Mouse (Mus musculus) granulocyte monocyte progenitor cell, adult 5-6 weeks (primary cell): ENCODE data around the gene Shank2. TPM values are rescaled to one million over a fixed set of nuclear protein-coding genes. Genes with fewer than 3 reads are reported as not detected.

Experiments used
- ATAC-seq: replicated peaks from 2 replicates; pipeline ENCODE4 v1.8.0; 2016; ENCODE audit warnings: mild to moderate bottlenecking, moderate TSS enrichment, inconsistent platforms; ENCODE audit not compliant: poor library complexity, severe bottlenecking
- total RNA-seq, 2 experiments: library from RNA; stranded (forward) in 1 of 2; stranded (reverse) in 1 of 2; fragments of 200-712, 200-1000 nt in 1 of 2; fragments of >200 nt in 1 of 2; fragmentation: Nextera tagmentation in 1 of 2; gene quantifications; 2 replicates each; pipeline ENCODE4 v1.2.3; 2014 to 2017

Gene Shank2
- total RNA-seq, 2 experiments from 2014 or later, result not detected

GRCm38 (mm10) chr7:144250791-144251190, 249.1 kb downstream of the Shank2 start:
- ATAC-seq, result no peak

- ATAC-seq, result no peak
These were observed 249.5 kb downstream of the Shank2 start for GRCm38 (mm10) chr7:144251250-144251649.

GRCm38 (mm10) chr7:144254674-144255246, 253.0 kb downstream of the Shank2 start:
- ATAC-seq, result no peak

GRCm38 (mm10) chr7:144257821-144258220, 256.1 kb downstream of the Shank2 start:
- ATAC-seq, result no peak

GRCm38 (mm10) chr7:144258332-144258731, 256.6 kb downstream of the Shank2 start:
- ATAC-seq, result no peak

- no peak for ATAC-seq
These were observed 260.9 kb downstream of the Shank2 start for GRCm38 (mm10) chr7:144262666-144263065.

DNA sequence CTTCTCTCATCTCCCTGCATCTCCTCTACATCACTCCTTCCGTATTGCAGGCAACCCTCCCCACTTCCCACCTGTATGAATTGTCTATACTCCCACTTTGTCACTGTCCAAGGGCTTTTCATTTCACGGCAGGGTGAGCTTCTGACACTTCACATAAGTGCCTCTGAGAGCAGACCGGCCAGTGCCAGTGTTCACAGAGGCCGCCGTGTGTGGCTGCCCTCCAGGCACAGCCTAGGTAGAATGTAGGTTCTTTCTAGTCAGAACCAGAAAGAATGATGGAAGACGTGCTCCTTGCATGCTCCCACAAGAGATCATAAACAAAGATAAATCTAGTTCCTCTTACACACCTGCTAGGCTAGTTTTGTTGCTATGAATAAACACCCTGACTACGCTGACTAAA, 265.0 kb downstream of the Shank2 start:
- ATAC-seq, result no peak

DNA sequence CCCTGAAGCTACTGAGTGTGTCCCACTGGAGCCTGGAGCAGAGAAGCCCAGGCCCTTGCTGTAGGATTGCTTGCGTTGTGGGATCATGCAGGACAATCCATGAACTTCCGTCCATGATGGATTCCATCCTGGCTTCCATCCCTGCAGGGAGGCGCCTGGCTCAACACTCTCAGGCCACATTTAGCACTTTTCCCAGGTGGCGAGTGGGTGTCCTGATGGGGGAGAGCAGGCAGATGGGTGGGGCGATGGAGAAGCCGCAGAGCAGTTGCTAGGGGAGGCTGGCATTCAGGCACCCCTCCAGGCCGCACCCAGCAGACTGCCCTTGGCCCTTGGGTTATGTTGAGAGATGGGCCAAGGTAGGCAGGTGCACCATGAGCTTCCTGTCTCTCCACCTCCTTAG, 266.6 kb downstream of the Shank2 start:
- ATAC-seq, result no peak

DNA sequence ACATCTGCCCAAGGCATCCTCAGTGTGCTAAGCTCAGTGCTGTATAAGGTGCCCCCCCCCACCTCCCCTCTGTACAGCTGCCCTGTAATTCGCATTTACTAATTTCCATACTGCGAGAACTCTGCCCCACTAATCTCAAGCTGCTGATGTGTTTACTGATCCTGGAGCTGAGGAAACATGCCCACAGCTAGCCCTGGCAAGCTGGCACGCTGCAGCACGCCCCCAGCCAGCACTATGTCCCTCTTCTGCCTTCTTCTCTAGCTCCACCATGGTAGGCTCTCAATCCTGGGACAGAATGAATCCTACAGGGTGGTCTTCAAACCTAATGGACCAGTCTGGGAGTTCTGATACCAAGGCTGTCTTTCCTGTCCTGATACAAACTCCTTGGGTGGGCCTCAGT, 267.1 kb downstream of the Shank2 start:
- ATAC-seq, result no peak

DNA sequence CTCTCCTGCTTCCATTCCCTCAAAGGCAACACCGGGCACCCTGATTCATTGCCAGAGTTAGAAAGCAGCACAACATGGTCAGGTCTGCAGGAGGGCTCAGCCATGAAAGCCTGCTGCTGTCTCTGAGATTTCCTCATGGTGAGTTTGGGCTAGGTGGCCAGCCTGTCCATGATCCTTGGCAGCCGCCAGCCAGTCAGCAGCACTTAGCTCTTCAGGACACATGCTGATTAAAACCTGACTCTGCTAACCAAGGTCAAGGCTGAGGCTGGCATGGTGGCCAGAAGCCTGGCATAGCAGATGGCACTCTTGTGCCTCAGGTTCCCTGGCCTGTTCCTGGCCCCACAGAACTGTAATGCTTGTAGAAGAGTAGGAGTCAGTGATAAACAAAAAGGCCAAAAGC, 269.3 kb downstream of the Shank2 start:
- ATAC-seq, result no peak

DNA sequence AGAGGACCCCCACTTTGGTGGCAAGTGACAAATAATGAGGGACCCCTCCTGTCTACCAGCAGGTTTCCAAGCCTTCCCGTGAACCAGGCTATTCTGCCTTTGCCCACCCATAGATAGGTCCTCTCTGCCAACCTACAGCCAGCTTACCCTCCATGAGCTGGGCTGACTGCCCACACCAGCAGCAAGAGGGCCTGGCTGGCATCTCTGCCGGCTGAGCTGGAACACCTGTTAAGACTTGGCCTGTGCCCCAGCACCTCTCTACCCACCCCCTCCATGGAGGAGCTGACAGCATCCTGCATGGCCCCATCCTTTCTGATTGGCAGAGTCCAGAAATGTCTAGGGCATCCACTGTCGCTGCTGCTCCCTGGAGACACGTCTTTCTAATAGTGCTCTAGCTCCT, 277.0 kb downstream of the Shank2 start:
- ATAC-seq, result no peak

- no peak for ATAC-seq
These were observed 282.0 kb downstream of the Shank2 start for GRCm38 (mm10) chr7:144283701-144284100.

DNA sequence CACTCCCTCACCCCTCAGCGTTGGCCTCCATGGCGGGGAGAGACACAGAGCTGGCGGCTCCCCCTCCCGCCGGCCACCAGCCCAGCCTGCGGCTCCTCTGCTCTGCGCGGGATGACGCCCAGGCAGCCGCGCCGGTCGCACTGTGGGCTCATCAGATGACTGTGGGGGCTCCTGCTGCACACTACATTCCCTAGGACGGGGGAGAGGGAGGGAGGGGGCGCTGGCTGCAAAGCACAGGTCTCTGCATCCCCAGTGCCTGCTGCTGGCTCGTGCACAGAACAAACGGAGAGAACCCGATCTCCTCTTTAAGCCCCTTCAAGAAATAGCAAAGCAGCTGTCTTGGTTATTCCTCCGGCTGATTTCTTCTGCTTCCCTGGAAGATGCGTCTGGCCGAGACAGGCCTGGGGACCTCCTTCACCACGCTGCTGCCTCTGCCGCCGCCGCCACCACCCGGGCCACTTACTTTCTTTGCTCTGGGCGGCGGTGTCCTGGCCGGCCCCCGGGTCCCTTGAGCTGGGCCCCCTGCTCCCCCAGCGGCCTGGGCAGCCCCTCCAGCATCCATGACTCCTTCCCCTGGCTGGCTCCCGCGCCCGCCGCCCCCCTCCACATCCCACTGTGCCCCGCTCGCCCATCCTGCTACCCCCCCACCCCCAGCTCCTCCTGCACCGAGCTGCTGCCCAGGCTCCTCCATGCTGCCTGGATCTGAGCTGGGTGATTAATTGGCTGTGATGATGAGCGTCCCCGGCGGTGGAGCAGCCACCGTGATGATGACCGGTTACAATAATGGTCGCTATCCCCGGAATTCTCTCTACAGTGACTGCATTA, 282.7 kb downstream of the Shank2 start:
- ATAC-seq, result no peak

GRCm38 (mm10) chr7:144285066-144285633, 283.4 kb downstream of the Shank2 start:
- no peak for ATAC-seq

- ATAC-seq, result no peak
These were observed 284.2 kb downstream of the Shank2 start for GRCm38 (mm10) chr7:144285912-144286311.

- no peak for ATAC-seq
These were observed 286.3 kb downstream of the Shank2 start for GRCm38 (mm10) chr7:144287991-144288390.

GRCm38 (mm10) chr7:144291478-144291877, 289.8 kb downstream of the Shank2 start:
- ATAC-seq, result no peak

DNA sequence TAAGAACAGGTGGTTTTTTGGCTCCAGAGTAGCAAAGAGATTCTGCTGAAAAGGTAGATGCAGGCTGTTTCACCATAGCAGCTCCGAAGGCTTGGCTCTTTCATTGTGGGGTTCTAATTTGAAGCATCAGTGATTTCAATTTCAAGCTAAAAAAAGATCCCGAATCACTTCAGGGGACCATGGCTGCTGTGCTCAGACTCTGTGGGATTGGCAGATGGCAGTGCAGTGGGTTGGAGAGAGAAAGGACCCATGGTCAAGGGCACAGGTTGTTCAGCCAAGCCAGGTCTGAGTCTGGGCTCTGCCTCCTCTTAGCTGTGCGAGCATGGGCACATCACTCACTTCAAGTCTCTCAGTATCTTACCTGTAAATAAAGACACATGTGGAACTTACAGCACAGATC, 291.9 kb downstream of the Shank2 start:
- ATAC-seq, result no peak

DNA sequence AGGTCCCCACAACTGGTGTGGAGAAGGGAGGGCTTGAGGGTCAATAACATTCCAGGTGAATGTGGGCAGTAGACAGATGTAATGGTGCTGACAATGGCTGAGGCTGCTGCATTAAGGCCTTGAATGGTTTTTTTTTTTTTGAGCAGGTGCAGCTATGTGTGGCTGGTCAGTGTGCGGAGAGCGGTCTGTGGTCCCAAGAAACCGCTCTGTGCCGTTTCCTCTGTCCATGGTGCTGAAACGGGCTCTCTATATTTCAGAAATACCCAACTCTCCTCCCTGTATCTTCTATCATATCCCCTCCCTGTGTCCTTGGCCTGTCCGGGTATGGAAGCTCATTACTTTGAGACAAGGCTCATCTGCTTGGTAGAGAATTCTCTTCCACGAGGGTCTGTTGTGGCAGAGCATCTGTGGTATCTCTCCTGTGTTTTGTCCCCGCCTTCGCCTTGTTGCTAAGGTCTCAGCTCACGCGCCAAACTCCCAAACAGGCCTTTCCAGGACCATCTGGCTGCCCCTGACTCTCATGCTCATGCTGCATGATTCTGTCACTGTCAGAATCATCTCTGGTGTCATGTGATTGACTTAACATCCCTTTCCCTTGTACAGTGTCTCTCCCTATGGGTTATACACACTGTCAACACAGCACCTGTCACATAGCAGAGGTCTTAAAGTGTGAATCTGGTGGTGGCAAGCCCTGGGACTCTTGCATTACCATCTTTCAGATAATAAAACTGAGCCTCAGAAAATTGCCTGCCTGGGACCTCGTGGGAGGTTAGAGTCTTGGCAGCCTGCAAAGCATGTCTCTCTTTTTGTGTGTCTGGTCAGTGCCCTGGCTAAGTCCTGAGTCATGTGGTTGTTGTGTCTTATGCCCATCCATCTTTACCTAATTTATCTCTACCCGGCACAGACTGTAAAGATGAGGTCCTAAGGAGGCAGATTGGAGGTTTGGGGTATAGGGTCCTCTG, 292.8 kb downstream of the Shank2 start:
- ATAC-seq, result peak; percentile 42; the same call in 1 of the 2 replicates

DNA sequence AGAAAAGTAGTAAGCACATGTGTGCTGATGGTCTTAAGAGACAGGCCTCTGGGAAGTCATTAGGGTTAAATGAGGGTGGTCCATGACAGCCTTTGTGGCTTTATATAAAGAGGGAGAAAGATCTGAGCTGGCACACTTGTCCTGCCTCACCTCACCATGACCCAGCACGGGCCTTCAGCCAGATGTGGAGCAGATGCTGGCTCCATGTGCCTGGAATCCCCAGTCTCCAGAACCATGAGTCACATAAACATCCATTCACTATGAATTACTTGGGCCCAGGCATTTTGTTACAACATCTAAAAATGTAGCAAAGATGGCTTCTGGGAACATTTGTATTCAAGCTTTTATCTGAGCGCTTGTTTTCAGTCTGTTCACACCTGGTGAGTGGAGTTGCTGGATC, 297.6 kb downstream of the Shank2 start:
- ATAC-seq, result no peak

DNA sequence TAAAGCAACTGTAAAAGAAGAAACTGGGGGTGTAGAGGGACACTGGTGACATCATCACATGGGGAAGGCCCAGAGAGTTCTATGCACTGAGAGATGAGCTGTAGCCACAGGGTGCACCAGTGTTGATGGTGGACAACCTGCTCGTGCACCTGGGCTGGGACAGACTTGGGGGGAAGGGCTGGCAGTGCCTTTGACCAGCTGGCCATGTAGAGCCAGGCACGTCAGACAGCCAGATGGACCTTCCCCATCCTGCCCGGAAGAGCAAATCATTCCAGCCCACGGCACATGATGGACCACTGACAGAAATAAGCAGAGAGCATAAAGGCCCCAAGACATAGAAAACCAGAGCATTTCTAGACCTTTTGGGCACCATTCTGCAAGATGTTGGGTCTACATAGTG, 299.9 kb downstream of the Shank2 start:
- ATAC-seq, result no peak
